Mouse (Mus musculus) heart, embryonic 14.5 days (tissue): ENCODE data around the gene Cp. TPM values are rescaled to one million over a fixed set of nuclear protein-coding genes. Genes with fewer than 3 reads are reported as not detected.
"Not testable (repeated sequence)": the region's sequence is repeated elsewhere in the genome, so short reads cannot be mapped to it uniquely, and the experiment has no call there.

Source experiments
- ATAC-seq: fragments of 200-750 bp; cut with Nextera tagmentation; 2 replicates; pipeline ENCODE4 v1.8.0; 2017; ENCODE audit warnings: low read depth, moderate TSS enrichment; ENCODE audit not compliant: insufficient number of reproducible peaks, insufficient read depth, low FRiP score
- H3K27ac ChIP-seq, 2 experiments: fragments of 200-500 bp in 1 of 2; fragments of 300-500 bp in 1 of 2; sonication (generic) in 1 of 2; replicated peaks in 1 of 2; 2 replicates each; pipeline ENCODE4 v1.5.1; 2012 to 2014; ENCODE audit warnings: low read depth in 2 of 2, low read length in 2 of 2, control low read depth in 1 of 2, mild to moderate bottlenecking in 1 of 2, mixed read lengths in 1 of 2; ENCODE audit not compliant: control insufficient read depth in 1 of 2, insufficient read depth in 1 of 2
- H3K27me3 ChIP-seq: fragments of 300-500 bp; sonication (generic); 2 replicates; pipeline ENCODE4 v1.6.1; 2014; ENCODE audit warnings: mild to moderate bottlenecking, low read length, control low read depth; ENCODE audit not compliant: control insufficient read depth, insufficient read depth
- H3K36me3 ChIP-seq: fragments of 300-500 bp; sonication (generic); 2 replicates; pipeline ENCODE4 v1.6.1; 2014; ENCODE audit warnings: mild to moderate bottlenecking, control low read depth, low read length, mixed read lengths; ENCODE audit not compliant: control insufficient read depth, insufficient read depth
- H3K4me1 ChIP-seq, 2 experiments: fragments of 200-500 bp in 1 of 2; fragments of 300-500 bp in 1 of 2; sonication (generic) in 1 of 2; 2 replicates each; pipeline ENCODE4 v1.6.1; 2012 to 2014; ENCODE audit warnings: low read length in 2 of 2, control low read depth in 1 of 2, mixed read lengths in 1 of 2; ENCODE audit not compliant: control insufficient read depth in 2 of 2, insufficient read depth in 2 of 2
- H3K4me2 ChIP-seq: fragments of 300-500 bp; sonication (generic); 2 replicates; pipeline ENCODE4 v1.6.1; 2014; ENCODE audit warnings: mild to moderate bottlenecking, low read length
- H3K4me3 ChIP-seq, 2 experiments: fragments of 200-500 bp in 1 of 2; fragments of 300-500 bp in 1 of 2; sonication (generic) in 1 of 2; 2 replicates each; pipeline ENCODE4 v1.5.1; 2012 to 2014; ENCODE audit warnings: low read length in 2 of 2, mild to moderate bottlenecking in 2 of 2, control low read depth in 1 of 2, low read depth in 1 of 2, moderate library complexity in 1 of 2; ENCODE audit not compliant: control insufficient read depth in 1 of 2, insufficient read depth in 1 of 2
- H3K9ac ChIP-seq: fragments of 300-500 bp; sonication (generic); 2 replicates; pipeline ENCODE4 v1.6.1; 2014; ENCODE audit warnings: mild to moderate bottlenecking, low read length
- H3K9me3 ChIP-seq: fragments of 300-500 bp; sonication (generic); 2 replicates; pipeline ENCODE4 v1.6.1; 2016; ENCODE audit warnings: low read length, control low read depth; ENCODE audit not compliant: control insufficient read depth
- whole genome bisulfite sequencing: fragments of 180-500 bp; shearing (Covaris S2); extraction: QIAGEN DNeasy Blood & Tissue Kit; methylation state at CpG from one replicate; pipeline ENCODE4 v1.1.7; 2014; 5-methylcytosine and 5-hydroxymethylcytosine counted together
- polyA plus RNA-seq: library from polyadenylated mRNA; unstranded; fragments of >200 nt; fragmentation: Nextera tagmentation; extraction: Ambion mirVana; gene quantifications from 2 replicates; pipeline ENCODE4 v1.2.1, GENCODE M21; 2014

The Cp gene
- polyA plus RNA-seq, 1 experiment from 2014 or later: 1.7 TPM

DNA sequence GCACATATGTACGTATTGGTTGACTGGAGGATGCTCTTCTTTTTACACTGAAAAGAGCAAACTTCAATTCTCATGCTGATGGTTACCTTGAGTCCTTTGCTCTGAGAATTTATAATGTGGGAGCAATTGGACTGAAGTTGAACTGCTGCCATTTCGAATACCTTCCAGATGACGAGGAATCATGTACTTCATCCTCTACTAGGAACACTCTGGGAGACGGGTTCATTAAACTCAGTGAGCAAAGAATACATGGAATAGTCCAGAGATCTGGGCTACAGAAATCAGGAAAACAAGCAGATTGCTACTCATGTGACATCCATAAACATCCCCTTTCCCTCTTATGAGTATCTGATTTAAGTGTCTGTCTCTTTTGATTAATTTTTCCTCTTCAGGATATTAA is 79.2 kb downstream of the Cp start:
- Histone ChIP-seq H3K4me3 (no peak overlapping the region), H3K27me3 (no peaks in the 10 kb centered on the region), H3K27ac (no peak overlapping the region), H3K36me3 (no peaks in the 10 kb centered on the region), H3K9me3 (no peaks in the 10 kb centered on the region), H3K4me1 (peaks cover 6 to 16% of the 10 kb centered on the region in 2 experiments; a peak in 3 of 4 replicates), H3K4me2 (no peak overlapping the region), H3K9ac (no peak overlapping the region)
- no peak for ATAC-seq
- 79% methylated on average over 4 of the region's 4 CpGs for WGBS

- H3K9ac ChIP-seq, H3K4me2 ChIP-seq, ATAC-seq, H3K27me3 ChIP-seq, H3K27ac ChIP-seq, H3K36me3 ChIP-seq, H3K4me3 ChIP-seq, H3K4me1 ChIP-seq, H3K9me3 ChIP-seq: not testable (repeated sequence)
- WGBS: 93% methylated on average over 7 of the region's 7 CpGs
Measured at GRCm38 (mm10) chr3:20041461-20041860, 84.6 kb downstream of the Cp start.

DNA sequence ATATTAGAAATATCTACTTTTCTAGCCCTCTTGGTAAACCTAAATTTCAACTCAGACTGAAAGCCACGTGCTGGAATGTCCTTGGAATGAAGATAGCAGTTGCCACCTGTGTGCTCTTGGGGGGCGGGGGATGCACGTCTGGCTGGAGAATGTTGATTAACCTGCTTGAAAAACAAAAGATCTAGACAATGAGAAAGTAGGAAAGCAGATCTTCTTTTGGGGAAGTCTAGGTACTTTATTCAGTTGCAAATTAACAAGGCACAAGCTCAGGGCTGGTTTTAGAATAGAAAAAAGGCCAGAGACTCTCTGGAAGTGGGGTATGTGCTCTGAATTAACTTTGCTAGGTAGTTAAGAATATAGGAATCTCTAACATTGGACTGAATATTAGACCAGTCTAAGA is 87.9 kb downstream of the Cp start:
- H3K4me2 ChIP-seq, H3K9me3 ChIP-seq, H3K36me3 ChIP-seq, H3K9ac ChIP-seq, H3K27me3 ChIP-seq, H3K27ac ChIP-seq, H3K4me1 ChIP-seq, ATAC-seq, H3K4me3 ChIP-seq: not testable (repeated sequence)
- WGBS: 65% methylated on average over 3 of the region's 3 CpGs

DNA sequence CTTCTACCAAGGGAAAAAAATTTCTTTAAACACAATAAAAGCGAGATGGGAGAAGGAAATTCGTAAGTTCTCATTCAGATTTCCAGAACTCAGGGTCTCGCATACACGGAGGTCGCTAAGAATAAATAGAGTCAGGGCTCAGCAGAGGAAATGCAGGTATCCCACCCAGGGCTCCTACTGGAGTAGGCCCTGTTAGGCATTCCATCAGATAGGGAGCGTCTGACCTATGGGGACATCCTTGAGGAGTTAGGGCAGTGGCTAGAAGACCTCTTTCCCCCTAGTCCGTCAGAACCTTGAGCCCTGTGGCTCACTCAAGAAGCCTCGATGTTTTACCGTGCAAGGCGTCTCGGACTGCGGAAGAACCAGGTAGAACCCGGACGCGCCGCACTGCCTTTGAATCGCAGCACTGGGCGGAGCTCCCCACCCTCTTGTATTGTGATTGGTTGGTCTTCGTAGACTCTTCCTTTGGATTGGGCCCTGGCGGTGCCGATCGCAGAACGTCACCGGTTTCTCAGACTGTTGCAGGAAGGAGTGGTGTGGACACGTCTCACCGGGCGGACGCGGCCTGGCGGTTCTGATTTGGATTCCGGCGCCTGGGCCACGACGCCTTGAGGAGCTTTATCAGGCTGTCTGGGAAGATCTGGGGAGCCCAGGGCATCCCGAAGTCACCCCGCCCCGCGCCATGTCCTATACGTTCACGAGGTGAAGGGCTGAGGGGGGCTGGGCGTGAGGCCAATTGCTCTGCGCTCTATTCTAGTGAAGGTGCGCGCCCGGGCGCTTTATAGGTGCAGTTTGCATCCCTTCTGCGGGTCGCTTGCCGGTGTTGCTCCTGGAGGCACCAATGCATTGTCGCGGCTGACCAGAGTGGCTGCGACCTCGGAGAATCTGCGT is 100.7 kb downstream of the Cp start, which contains the start of gene Hltf:
Hltf (plus strand) TSS at position 506 of the 891 bp plus-strand sequence.
- WGBS: under 1% methylated on average over 51 of the region's 54 CpGs
- peaks cover 2 to 9% of the 10 kb centered on the region in 2 experiments for H3K4me1 ChIP-seq
- H3K36me3 ChIP-seq: peaks cover 13% of the 10 kb centered on the region
- H3K9ac ChIP-seq: peak within 1 kb of the TSS; percentile 82
- peak within 1 kb of the TSS; percentile 38 to 65; a peak in 3 of 4 replicates for H3K27ac ChIP-seq
- peak within 1 kb of the TSS; percentile 61 for H3K4me2 ChIP-seq
- H3K4me3 ChIP-seq: peak within 1 kb of the TSS; percentile 84 to 92
- H3K9me3 ChIP-seq: no peaks in the 10 kb centered on the region
- no peaks in the 10 kb centered on the region for H3K27me3 ChIP-seq
- peak; percentile 100 for ATAC-seq

DNA sequence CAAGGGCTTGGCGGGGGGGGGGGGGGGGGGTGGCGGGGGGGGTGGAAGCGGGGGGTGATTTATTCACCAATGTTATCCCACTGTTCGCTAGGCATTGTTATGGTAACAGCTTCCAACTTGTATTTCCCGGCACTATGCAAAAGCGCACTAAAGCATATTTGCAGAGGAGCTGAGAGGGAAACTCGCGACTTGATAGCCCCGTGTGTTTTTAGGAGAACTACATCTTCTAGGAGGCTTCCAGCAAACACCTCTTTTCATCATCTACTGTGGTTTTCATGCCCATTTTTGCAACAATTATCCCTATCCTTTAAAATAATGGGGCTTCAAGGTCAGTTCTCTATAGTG is 101.3 kb downstream of the Cp start:
- Histone ChIP-seq H3K4me1 (peaks cover 2 to 9% of the 10 kb centered on the region in 2 experiments), H3K9ac (peak overlapping the region; percentile 82), H3K27me3 (no peaks in the 10 kb centered on the region), H3K9me3 (no peaks in the 10 kb centered on the region), H3K27ac (no peak overlapping the region), H3K36me3 (peaks cover 18% of the 10 kb centered on the region), H3K4me3 (peak overlapping the region; percentile 84 to 92), H3K4me2 (peak overlapping the region; percentile 61)
- no peak for ATAC-seq
- WGBS: under 1% methylated on average over 6 of the region's 9 CpGs

Other genes with a start within 250 kb of the Cp start
- 12.0 TPM in 2 replicates for gene Hps3, start 78.3 kb downstream of the Cp start, polyA plus RNA-seq
- 23.1 TPM in 2 replicates for gene Hltf, start 100.8 kb downstream of the Cp start, polyA plus RNA-seq
- 778 and 797 TPM in 2 replicates for gene Gyg, start 198.3 kb downstream of the Cp start, polyA plus RNA-seq